Mouse (Mus musculus): ENCODE results near the gene Slc38a11. TPM values are rescaled to one million over a fixed set of nuclear protein-coding genes. Genes with fewer than 3 reads are reported as not detected.

The Slc38a11 gene
- polyA plus RNA-seq, 1 experiment from 2014 or later, result 1.3 TPM

DNA sequence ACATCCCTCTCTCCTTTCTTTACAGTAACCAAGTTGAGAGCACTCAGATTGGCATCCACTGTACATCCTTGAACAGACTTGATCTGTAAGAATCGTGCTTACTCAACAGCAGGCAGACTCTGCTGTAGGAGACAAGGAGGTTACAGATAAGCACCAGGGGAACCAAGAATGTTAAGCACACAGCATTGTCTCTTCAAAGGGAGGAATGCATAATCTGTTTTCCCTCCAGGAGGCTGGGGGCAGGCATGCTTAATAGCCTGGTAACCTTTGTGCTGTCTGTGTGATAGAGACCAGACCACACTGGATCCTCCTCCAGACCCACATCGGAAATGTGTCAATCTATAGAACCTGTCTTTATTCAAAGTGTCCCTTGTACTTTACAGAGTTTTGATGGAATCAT, 67.3 kb downstream of the Slc38a11 start:
- H3K9me3 ChIP-seq (replicated peaks; ENCODE audit: control insufficient read depth, low read length, poor library complexity, severe bottlenecking), result no peaks in the 10 kb centered on the region
- H3K4me1 ChIP-seq (ENCODE audit: control insufficient read depth, insufficient read depth, low read length), result no peaks in the 10 kb centered on the region
- ATAC-seq, result no peak
- 8% methylated on average over 2 of the region's 2 CpGs for WGBS
- no peaks in the 10 kb centered on the region for H3K36me3 ChIP-seq (ENCODE audit: control insufficient read depth, insufficient read depth, low read length)
- no peak overlapping the region for H3K9ac ChIP-seq (ENCODE audit: low read depth, low read length)
- no peak overlapping the region for H3K27ac ChIP-seq (ENCODE audit: low read length)
- H3K27me3 ChIP-seq (ENCODE audit: control insufficient read depth, insufficient read depth, low read depth, low read length), result no peaks in the 10 kb centered on the region
- H3K4me3 ChIP-seq (ENCODE audit: low read depth, low read length), result no peak overlapping the region
- no peak overlapping the region for H3K4me2 ChIP-seq (ENCODE audit: low read length)

DNA sequence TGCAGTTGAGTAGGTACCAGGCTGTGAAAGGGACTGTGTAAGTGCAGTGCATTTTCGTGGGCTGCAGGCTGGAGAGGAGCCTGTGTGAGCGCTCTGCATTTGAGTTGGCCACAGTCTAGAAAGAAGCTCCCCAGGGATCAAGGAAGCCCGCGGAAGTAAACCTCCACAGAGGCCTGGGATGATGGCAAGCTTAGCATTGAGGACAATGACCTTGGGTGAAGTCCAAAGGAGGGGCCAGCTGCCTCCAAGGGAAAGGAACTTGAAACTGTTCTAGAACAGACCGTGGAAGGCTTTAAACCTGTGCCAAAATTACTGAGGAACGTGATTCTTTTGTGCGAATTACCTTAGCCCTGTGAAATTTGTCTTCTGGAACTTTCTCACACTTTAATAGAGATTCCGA, 69.7 kb downstream of the Slc38a11 start:
- Histone ChIP-seq H3K9ac (ENCODE audit: low read depth, low read length) (no peak overlapping the region), H3K4me3 (ENCODE audit: low read depth, low read length) (no peak overlapping the region), H3K36me3 (ENCODE audit: control insufficient read depth, insufficient read depth, low read length) (no peaks in the 10 kb centered on the region), H3K27me3 (ENCODE audit: control insufficient read depth, insufficient read depth, low read depth, low read length) (no peaks in the 10 kb centered on the region), H3K4me2 (ENCODE audit: low read length) (no peak overlapping the region), H3K27ac (ENCODE audit: low read length) (no peak overlapping the region), H3K9me3 (replicated peaks; ENCODE audit: control insufficient read depth, low read length, poor library complexity, severe bottlenecking) (no peaks in the 10 kb centered on the region), H3K4me1 (ENCODE audit: control insufficient read depth, insufficient read depth, low read length) (no peaks in the 10 kb centered on the region)
- 67% methylated on average over 8 of the region's 8 CpGs for WGBS
- no peak for ATAC-seq

DNA sequence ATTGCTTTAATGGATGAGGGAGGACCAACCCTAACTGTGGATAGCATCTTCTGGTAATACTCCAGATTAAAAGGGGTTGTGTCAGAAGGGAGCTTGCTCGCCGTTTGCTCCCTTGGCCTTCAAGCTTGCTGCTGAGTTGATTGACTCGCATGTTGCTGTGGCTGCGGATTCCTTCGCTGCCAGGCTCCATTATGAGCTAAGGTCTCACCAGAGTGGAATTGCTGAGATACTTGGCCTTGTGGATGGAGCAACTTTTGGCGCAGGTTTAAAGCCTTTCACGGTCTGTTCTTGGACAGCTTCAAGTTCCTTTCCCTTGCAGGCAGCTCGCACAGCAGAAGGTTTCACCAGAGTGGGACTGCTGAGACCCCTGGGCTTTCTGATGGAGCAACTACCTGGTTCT, 70.4 kb downstream of the Slc38a11 start:
- no peak for ATAC-seq
- H3K9ac ChIP-seq (ENCODE audit: low read depth, low read length), result no peak overlapping the region
- no peak overlapping the region for H3K4me2 ChIP-seq (ENCODE audit: low read length)
- H3K27ac ChIP-seq (ENCODE audit: low read length), result no peak overlapping the region
- no peaks in the 10 kb centered on the region for H3K4me1 ChIP-seq (ENCODE audit: control insufficient read depth, insufficient read depth, low read length)
- WGBS, result 93% methylated on average over 8 of the region's 8 CpGs
- no peaks in the 10 kb centered on the region for H3K27me3 ChIP-seq (ENCODE audit: control insufficient read depth, insufficient read depth, low read depth, low read length)
- H3K4me3 ChIP-seq (ENCODE audit: low read depth, low read length), result no peak overlapping the region
- no peaks in the 10 kb centered on the region for H3K36me3 ChIP-seq (ENCODE audit: control insufficient read depth, insufficient read depth, low read length)
- no peaks in the 10 kb centered on the region for H3K9me3 ChIP-seq (replicated peaks; ENCODE audit: control insufficient read depth, low read length, poor library complexity, severe bottlenecking)

DNA sequence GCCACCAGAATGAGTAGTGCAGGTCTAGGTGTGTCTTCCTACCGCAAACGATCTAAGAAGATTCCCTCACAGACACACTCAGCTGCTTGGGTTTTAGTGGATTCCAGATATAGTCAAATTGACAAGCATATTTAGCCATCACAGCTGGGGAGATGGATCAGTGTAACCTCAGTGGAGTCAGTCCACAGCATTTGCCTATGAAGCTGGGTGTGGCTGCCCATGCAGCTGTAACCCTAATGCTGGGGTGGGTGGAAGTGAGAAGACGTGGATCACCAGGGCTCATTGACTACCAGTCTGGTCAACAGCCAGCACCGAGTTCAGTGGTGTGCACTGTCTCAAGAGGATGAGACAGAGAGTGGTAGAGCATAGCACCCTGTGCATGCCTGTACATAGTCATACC, 74.1 kb downstream of the Slc38a11 start:
- Histone ChIP-seq H3K4me1 (ENCODE audit: control insufficient read depth, insufficient read depth, low read length) (no peaks in the 10 kb centered on the region), H3K9me3 (replicated peaks; ENCODE audit: control insufficient read depth, low read length, poor library complexity, severe bottlenecking) (no peaks in the 10 kb centered on the region), H3K36me3 (ENCODE audit: control insufficient read depth, insufficient read depth, low read length) (no peaks in the 10 kb centered on the region), H3K27me3 (ENCODE audit: control insufficient read depth, insufficient read depth, low read depth, low read length) (no peaks in the 10 kb centered on the region), H3K4me2 (ENCODE audit: low read length) (no peak overlapping the region), H3K4me3 (ENCODE audit: low read depth, low read length) (no peak overlapping the region), H3K27ac (ENCODE audit: low read length) (no peak overlapping the region), H3K9ac (ENCODE audit: low read depth, low read length) (no peak overlapping the region)
- 89% methylated on average over 4 of the region's 4 CpGs for WGBS
- ATAC-seq, result no peak

DNA sequence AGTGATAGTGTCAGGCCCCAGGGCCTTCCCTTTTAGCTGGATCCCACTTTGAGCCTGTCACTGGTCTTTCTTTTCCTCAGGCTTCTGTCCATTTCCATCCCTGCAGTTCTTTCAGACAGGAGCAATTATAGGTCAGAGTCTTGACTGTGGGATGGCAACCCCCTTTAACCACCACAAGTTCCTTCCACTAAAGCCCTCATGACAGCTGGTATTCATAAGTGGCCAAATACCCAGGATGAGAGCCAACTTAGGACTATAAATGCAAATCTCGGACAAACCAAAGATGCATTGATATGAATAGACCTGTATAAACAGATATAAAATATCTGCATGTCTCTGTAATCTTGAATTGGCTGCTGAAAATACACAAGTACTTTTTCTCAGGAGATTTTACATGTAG, 75.1 kb downstream of the Slc38a11 start:
- Histone ChIP-seq H3K4me2 (ENCODE audit: low read length) (no peak overlapping the region), H3K27ac (ENCODE audit: low read length) (no peak overlapping the region), H3K4me3 (ENCODE audit: low read depth, low read length) (no peak overlapping the region), H3K4me1 (ENCODE audit: control insufficient read depth, insufficient read depth, low read length) (no peaks in the 10 kb centered on the region), H3K27me3 (ENCODE audit: control insufficient read depth, insufficient read depth, low read depth, low read length) (no peaks in the 10 kb centered on the region), H3K36me3 (ENCODE audit: control insufficient read depth, insufficient read depth, low read length) (no peaks in the 10 kb centered on the region), H3K9me3 (replicated peaks; ENCODE audit: control insufficient read depth, low read length, poor library complexity, severe bottlenecking) (no peaks in the 10 kb centered on the region), H3K9ac (ENCODE audit: low read depth, low read length) (no peak overlapping the region)
- no peak for ATAC-seq
- 89% methylated on average over 1 of the region's 1 CpGs for WGBS

DNA sequence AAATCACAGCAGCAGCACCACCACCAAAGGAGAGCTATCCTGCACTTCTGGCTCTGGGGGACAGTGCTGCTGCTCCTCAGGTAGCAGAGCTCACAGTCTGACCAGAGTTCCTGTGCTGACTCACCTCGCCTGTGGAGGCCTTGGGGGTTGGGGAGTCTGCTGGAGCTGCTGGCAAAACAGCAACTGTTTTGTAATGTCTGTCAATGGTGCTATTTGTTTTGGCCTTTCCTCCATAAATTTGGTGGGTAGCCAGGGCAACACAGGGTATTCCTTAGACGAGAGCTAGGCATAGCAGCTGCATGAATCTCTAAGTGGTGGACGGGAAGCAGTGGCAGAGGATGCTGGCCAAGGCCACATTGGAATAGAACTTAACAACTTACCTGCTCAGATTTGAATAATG, 78.5 kb downstream of the Slc38a11 start:
- Histone ChIP-seq H3K27ac (ENCODE audit: low read length) (no peak overlapping the region), H3K9me3 (replicated peaks; ENCODE audit: control insufficient read depth, low read length, poor library complexity, severe bottlenecking) (no peaks in the 10 kb centered on the region), H3K36me3 (ENCODE audit: control insufficient read depth, insufficient read depth, low read length) (no peaks in the 10 kb centered on the region), H3K4me3 (ENCODE audit: low read depth, low read length) (no peak overlapping the region), H3K4me2 (ENCODE audit: low read length) (no peak overlapping the region), H3K9ac (ENCODE audit: low read depth, low read length) (no peak overlapping the region), H3K27me3 (ENCODE audit: control insufficient read depth, insufficient read depth, low read depth, low read length) (no peaks in the 10 kb centered on the region), H3K4me1 (ENCODE audit: control insufficient read depth, insufficient read depth, low read length) (no peaks in the 10 kb centered on the region)
- ATAC-seq, result no peak
- WGBS, result 61% methylated on average over 3 of the region's 3 CpGs

DNA sequence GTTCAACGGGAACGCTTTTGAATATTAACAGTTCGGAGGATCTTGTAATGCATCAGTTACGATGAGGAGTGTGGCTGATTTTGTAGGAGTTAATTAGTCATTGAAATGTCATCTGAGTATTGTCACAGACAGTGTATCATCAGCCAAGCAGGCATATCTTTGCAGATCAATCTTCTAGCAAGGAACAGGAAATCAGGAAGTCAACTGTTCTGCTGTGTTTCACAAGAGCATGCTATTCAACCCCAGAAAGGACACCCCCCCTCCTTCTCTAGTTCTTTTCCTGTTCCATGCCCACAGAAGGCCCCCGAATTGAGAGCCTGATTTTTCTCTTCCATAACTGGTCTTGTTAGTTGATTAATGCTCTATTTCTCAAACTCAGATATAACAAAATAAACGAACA, 80.9 kb downstream of the Slc38a11 start:
- H3K27ac ChIP-seq (ENCODE audit: low read length), result no peak overlapping the region
- no peaks in the 10 kb centered on the region for H3K36me3 ChIP-seq (ENCODE audit: control insufficient read depth, insufficient read depth, low read length)
- no peaks in the 10 kb centered on the region for H3K4me1 ChIP-seq (ENCODE audit: control insufficient read depth, insufficient read depth, low read length)
- H3K4me2 ChIP-seq (ENCODE audit: low read length), result no peak overlapping the region
- no peaks in the 10 kb centered on the region for H3K27me3 ChIP-seq (ENCODE audit: control insufficient read depth, insufficient read depth, low read depth, low read length)
- H3K9me3 ChIP-seq (replicated peaks; ENCODE audit: control insufficient read depth, low read length, poor library complexity, severe bottlenecking), result no peaks in the 10 kb centered on the region
- no peak overlapping the region for H3K4me3 ChIP-seq (ENCODE audit: low read depth, low read length)
- whole genome bisulfite sequencing, result 92% methylated on average over 6 of the region's 6 CpGs
- no peak overlapping the region for H3K9ac ChIP-seq (ENCODE audit: low read depth, low read length)
- no peak for ATAC-seq

DNA sequence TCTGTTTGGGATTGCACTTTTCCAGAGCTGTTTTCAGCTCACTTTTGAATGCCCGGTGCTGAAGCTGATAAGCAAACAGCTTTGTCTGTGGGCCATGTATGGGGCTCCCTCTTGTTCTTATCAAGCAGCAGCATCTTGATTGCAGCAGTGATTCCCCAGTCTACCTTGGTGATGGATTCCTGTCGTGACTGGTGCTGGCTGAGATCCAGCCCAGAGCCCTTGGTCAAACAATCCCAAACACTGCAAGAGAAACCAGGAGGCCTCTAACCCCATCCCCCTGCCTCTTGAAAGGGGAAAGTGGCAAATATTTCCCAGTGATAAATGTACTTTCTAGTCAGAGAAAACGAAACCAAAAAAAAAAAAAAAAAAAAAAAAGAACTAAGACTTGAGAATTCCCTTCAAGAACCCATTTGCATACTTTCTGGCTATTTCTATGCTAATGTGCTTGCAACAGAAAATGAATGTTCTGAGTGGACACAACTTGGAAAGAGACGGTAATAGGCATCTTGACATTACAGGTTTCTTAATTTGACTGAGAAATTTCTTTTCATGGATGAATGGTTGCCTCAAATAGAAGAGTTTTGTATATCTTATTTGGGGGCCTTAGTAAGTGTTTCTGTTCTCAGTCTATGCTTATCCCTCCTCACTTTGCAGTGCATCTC, 84.7 kb downstream of the Slc38a11 start:
- H3K9me3 ChIP-seq (replicated peaks; ENCODE audit: control insufficient read depth, low read length, poor library complexity, severe bottlenecking), result no peaks in the 10 kb centered on the region
- H3K27me3 ChIP-seq (ENCODE audit: control insufficient read depth, insufficient read depth, low read depth, low read length), result no peaks in the 10 kb centered on the region
- H3K4me2 ChIP-seq (ENCODE audit: low read length), result no peak overlapping the region
- H3K4me3 ChIP-seq (ENCODE audit: low read depth, low read length), result no peak overlapping the region
- no peaks in the 10 kb centered on the region for H3K4me1 ChIP-seq (ENCODE audit: control insufficient read depth, insufficient read depth, low read length)
- H3K27ac ChIP-seq (ENCODE audit: low read length), result no peak overlapping the region
- ATAC-seq, result no peak
- WGBS, result 33% methylated on average over 4 of the region's 4 CpGs
- no peak overlapping the region for H3K9ac ChIP-seq (ENCODE audit: low read depth, low read length)
- no peaks in the 10 kb centered on the region for H3K36me3 ChIP-seq (ENCODE audit: control insufficient read depth, insufficient read depth, low read length)

DNA sequence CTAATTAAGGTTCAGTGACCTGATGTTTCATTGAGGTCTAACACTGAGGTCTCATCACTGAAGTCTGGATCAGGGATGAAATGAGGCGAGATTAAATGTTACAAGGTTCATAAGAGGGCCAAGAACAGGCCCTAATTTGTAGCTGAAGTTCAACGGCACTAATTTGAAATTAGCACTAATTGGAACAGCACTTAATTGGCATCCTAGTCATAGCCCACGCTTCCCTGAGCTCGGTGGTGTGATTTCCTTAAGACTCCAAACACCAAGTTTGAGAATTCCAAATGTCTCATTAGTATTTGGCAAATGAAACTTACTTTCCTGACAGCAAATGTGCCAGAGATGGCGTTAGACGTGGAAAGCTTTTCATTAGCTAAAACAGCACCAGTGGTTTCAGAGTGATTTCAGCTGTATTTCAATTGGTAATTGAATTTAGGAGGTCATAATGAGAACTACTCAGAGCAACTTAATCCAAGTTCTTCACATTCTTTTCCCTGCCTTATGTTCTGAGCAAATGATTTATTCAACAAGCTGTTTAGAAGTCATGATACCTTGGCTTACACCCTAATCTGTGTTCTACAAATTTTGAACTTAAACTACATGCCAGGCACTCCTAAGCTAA, 88.3 kb downstream of the Slc38a11 start:
- no peak overlapping the region for H3K4me2 ChIP-seq (ENCODE audit: low read length)
- H3K9me3 ChIP-seq (replicated peaks; ENCODE audit: control insufficient read depth, low read length, poor library complexity, severe bottlenecking), result no peaks in the 10 kb centered on the region
- no peak overlapping the region for H3K27ac ChIP-seq (ENCODE audit: low read length)
- H3K36me3 ChIP-seq (ENCODE audit: control insufficient read depth, insufficient read depth, low read length), result no peaks in the 10 kb centered on the region
- no peak overlapping the region for H3K9ac ChIP-seq (ENCODE audit: low read depth, low read length)
- H3K4me1 ChIP-seq (ENCODE audit: control insufficient read depth, insufficient read depth, low read length), result no peaks in the 10 kb centered on the region
- 76% methylated on average over 6 of the region's 6 CpGs for WGBS
- ATAC-seq, result no peak
- no peak overlapping the region for H3K4me3 ChIP-seq (ENCODE audit: low read depth, low read length)
- no peaks in the 10 kb centered on the region for H3K27me3 ChIP-seq (ENCODE audit: control insufficient read depth, insufficient read depth, low read depth, low read length)

All from midbrain, embryonic 16.5 days (tissue).